Mouse (Mus musculus) C2C12 (cell line): ENCODE results near the gene Gm10799.

Source experiments
- CEBPB ChIP-seq: IDR thresholded peaks from one replicate; pipeline ENCODE4 v1.6.1; 2011; ENCODE audit warnings: low read depth, mild to moderate bottlenecking, control low read depth, moderate library complexity
- CTCF ChIP-seq: IDR thresholded peaks from one replicate; pipeline ENCODE4 v1.5.1; 2011; ENCODE audit not compliant: control insufficient read depth, insufficient read depth, insufficient read length
- MAX ChIP-seq: IDR thresholded peaks from one replicate; pipeline ENCODE4 v1.6.1; 2011; ENCODE audit warnings: mild to moderate bottlenecking, control low read depth
- MYOD1 ChIP-seq: IDR thresholded peaks from one replicate; pipeline ENCODE4 v1.6.1; 2011; ENCODE audit warnings: low read depth; ENCODE audit not compliant: control insufficient read depth, insufficient read length
- MYOG ChIP-seq: IDR thresholded peaks from one replicate; pipeline ENCODE4 v1.6.1; 2011; ENCODE audit not compliant: control insufficient read depth, insufficient read length; ENCODE audit errors: extremely low read depth
- USF1 ChIP-seq: IDR thresholded peaks from one replicate; pipeline ENCODE4 v1.6.1; 2011; ENCODE audit warnings: low read depth, mild to moderate bottlenecking, control low read depth, moderate library complexity

DNA sequence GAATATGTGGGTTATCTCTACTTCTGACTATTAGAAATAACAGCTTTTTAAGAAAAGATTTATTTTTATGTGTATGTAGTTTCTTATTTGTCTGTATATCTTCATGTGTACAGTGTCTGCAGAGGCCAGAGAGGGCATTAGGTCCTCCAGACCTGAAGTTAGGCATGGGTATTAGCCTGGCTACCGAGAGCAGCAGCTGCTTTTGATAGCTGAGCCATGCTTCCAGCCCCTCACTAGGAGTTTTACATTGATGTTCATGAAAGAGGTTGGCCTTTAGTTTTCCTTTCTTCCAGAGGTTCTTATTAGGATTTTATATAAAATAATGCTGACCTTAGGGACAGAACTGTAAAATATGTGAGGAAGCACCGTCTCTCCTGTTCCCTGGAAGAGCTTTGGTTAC is 30.1 kb downstream of the Gm10799 start:
- TF ChIP-seq MYOG = no peak
- no peak for TF ChIP-seq CTCF
- no peak for TF ChIP-seq MYOD1
- no peak for TF ChIP-seq USF1
- TF ChIP-seq MAX = no peak
- no peak for TF ChIP-seq CEBPB
